Mouse (Mus musculus) CD4-positive, CD25-positive, alpha-beta regulatory T cell, adult 9 weeks (primary cell): Measurements from ENCODE around the gene Crlf3. TPM values are rescaled to one million over a fixed set of nuclear protein-coding genes. Genes with fewer than 3 reads are reported as not detected.

Experiments used
- polyA plus RNA-seq: library from polyadenylated mRNA; unstranded; fragments of 100-300 nt; shearing (Covaris generic); gene quantifications from one replicate; pipeline ENCODE4 v1.2.1, GENCODE M21; 2017

The Crlf3 gene
- 281 TPM for polyA plus RNA-seq

GRCm38 (mm10) chr11:80080826-80081728, at the start of gene Crlf3:
Crlf3 (minus strand) TSS chr11:80080991.

DNA sequence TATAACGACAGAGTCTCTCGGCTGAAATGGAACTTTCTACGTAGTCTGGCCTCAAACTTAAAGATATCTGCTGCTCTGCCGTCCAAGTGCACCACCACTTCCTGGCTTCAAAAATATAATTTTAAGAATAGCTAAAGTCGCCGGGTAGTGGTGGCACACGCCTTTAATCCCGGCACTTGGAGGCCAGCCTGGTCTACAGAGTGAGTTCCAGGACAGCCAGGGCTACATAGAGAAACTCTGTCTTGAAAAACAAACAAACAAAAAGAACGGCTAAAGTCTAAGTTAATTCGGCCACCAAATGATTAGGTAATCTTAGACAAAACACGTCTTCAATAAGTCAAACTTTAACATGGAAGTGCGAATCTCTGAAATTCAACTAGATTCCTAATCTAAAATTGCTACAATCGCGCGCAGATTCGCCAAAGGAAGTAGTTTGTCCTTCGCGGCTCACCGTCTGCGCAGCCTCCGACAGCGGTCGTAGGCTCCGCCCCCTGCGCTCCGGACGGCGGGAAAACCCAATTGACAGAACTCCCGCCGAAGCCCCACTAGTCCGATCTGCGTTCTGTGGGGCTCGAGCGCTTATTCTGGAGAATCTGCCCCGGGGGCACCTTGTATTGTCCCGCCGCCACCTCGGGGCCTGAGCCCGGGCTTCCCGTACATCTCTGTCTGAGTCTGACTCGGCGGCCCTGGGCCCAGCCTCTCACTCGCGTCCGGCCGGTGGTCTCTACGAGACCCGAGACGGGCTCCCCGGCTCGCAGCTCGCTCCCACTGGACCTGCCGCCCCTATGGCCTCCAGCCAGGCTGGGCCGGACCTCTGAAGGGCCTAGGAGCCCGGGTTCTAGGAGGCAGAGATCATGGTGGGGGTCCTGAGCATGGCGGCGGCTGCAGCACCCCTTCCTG, 8.4 kb upstream of the Crlf3 start, which contains the start of gene Atad5:
TSS of gene Atad5 (plus strand) at position 484 of the 900 bp plus-strand sequence.

Other genes starting within 250 kb of the Crlf3 start
- 62.4 TPM for gene Utp6, start 118.6 kb downstream of the Crlf3 start, polyA plus RNA-seq
- 9.2 TPM for gene Suz12, start 87.9 kb downstream of the Crlf3 start, polyA plus RNA-seq
- gene Atad5, start 8.4 kb upstream of the Crlf3 start, polyA plus RNA-seq, result 5.2 TPM
- 22.4 TPM for gene Tefm, start 61.2 kb upstream of the Crlf3 start, polyA plus RNA-seq
- gene Adap2, start 73.1 kb upstream of the Crlf3 start, polyA plus RNA-seq, result not detected
- 14.8 TPM for gene Rnf135, start 102.9 kb upstream of the Crlf3 start, polyA plus RNA-seq
- gene Rhot1, start 128.0 kb upstream of the Crlf3 start, polyA plus RNA-seq, result 17.8 TPM
- gene Rhbdl3, start 219.9 kb upstream of the Crlf3 start, polyA plus RNA-seq, result 0.45 TPM